Mouse (Mus musculus): ENCODE data around the gene Jmjd1c.

- TF ChIP-seq POLR2A (IDR thresholded peaks at IDR 0.05; ENCODE audit: control insufficient read depth, low read depth, low read length) (no peak), CTCF (IDR thresholded peaks at IDR 0.05; ENCODE audit: control insufficient read depth, insufficient read depth, insufficient replicate concordance, low read depth, low read length) (no peak)
These were observed 106.5 kb downstream of the Jmjd1c start for GRCm38 (mm10) chr10:67202470-67202869.
